Mouse (Mus musculus): Measurements from ENCODE around the gene Itm2c. TPM values are rescaled to one million over a fixed set of nuclear protein-coding genes. Genes with fewer than 3 reads are reported as not detected.

Gene Itm2c
- polyA plus RNA-seq (2012; rRNA removed) = 21.5 and 22.0 TPM in 2 replicates
- 26.3 and 27.2 TPM in 2 replicates for polyA plus RNA-seq (2014; fragmentation: Nextera tagmentation; extraction: Ambion mirVana)

GRCm38 (mm10) chr1:85894231-85894747, at the start of gene Itm2c:
Gene Itm2c (plus strand): TSS chr1:85894281.
- no peaks in the 10 kb centered on the region for H3K9me3 ChIP-seq (ENCODE audit: control insufficient read depth, low read length)
- DNase-seq (ENCODE audit: low read depth in 3 of 3, low spot score in 3 of 3) (peak; percentile 37 to 51 (median 42)), ATAC-seq (ENCODE audit: insufficient read depth) (peak; percentile 66)
- no peaks in the 10 kb centered on the region for H3K36me3 ChIP-seq (replicated peaks; ENCODE audit: control insufficient read depth, insufficient read depth, low read depth)
- H3K4me1 ChIP-seq (replicated peaks; ENCODE audit: control insufficient read depth in 2 of 2, insufficient read depth in 2 of 2, low read length in 1 of 2) = peaks cover 0 to 25% of the 10 kb centered on the region in 2 experiments; a peak in 2 of 4 replicates
- no peak within 1 kb of the TSS for H3K27ac ChIP-seq
- TF ChIP-seq EP300 (IDR thresholded peaks at IDR 0.05; ENCODE audit: low read depth) = no peak
- no peak for TF ChIP-seq CTCF (IDR thresholded peaks at IDR 0.05; ENCODE audit: low read depth)
- H3K27me3 ChIP-seq (ENCODE audit: control insufficient read depth, insufficient read depth, low read length) = no peaks in the 10 kb centered on the region
- WGBS (ENCODE audit: insufficient replicate concordance) = 2% methylated on average over 35 of the region's 35 CpGs
- peak within 1 kb of the TSS; percentile 52 for H3K9ac ChIP-seq (replicated peaks)
- peak within 1 kb of the TSS; percentile 65 to 82 for H3K4me3 ChIP-seq (ENCODE audit: insufficient read depth in 1 of 2, low read depth in 2 of 2, low read length in 2 of 2)
- H3K4me2 ChIP-seq (ENCODE audit: low read depth) = peak within 1 kb of the TSS; percentile 72

- Histone ChIP-seq H3K27ac (no peak overlapping the region), H3K4me1 (replicated peaks; ENCODE audit: control insufficient read depth in 2 of 2, insufficient read depth in 2 of 2, low read length in 1 of 2) (no peaks in the 10 kb centered on the region), H3K36me3 (replicated peaks; ENCODE audit: control insufficient read depth, insufficient read depth, low read depth) (peaks cover 34% of the 10 kb centered on the region), H3K9me3 (ENCODE audit: control insufficient read depth, low read length) (no peaks in the 10 kb centered on the region), H3K4me3 (ENCODE audit: insufficient read depth in 1 of 2, low read depth in 2 of 2, low read length in 2 of 2) (no peak overlapping the region), H3K4me2 (ENCODE audit: low read depth) (no peak overlapping the region), H3K9ac (replicated peaks) (no peak overlapping the region), H3K27me3 (ENCODE audit: control insufficient read depth, insufficient read depth, low read length) (no peaks in the 10 kb centered on the region)
- WGBS (ENCODE audit: insufficient replicate concordance) = 78% methylated on average over 6 of the region's 6 CpGs
- DNase-seq (ENCODE audit: low read depth in 3 of 3, low spot score in 3 of 3) = no peak
- TF ChIP-seq CTCF (IDR thresholded peaks at IDR 0.05; ENCODE audit: low read depth) (no peak), EP300 (IDR thresholded peaks at IDR 0.05; ENCODE audit: low read depth) (no peak)
- no peak for ATAC-seq (ENCODE audit: insufficient read depth)
Observed at GRCm38 (mm10) chr1:85844981-85845380, 49.1 kb upstream of the Itm2c start.

GRCm38 (mm10) chr1:85845476-85845875, 48.6 kb upstream of the Itm2c start:
- Histone ChIP-seq H3K4me3 (ENCODE audit: insufficient read depth in 1 of 2, low read depth in 2 of 2, low read length in 2 of 2) (no peak overlapping the region), H3K4me1 (replicated peaks; ENCODE audit: control insufficient read depth in 2 of 2, insufficient read depth in 2 of 2, low read length in 1 of 2) (no peaks in the 10 kb centered on the region), H3K9ac (replicated peaks) (no peak overlapping the region), H3K9me3 (ENCODE audit: control insufficient read depth, low read length) (no peaks in the 10 kb centered on the region), H3K4me2 (ENCODE audit: low read depth) (no peak overlapping the region), H3K27ac (no peak overlapping the region), H3K27me3 (ENCODE audit: control insufficient read depth, insufficient read depth, low read length) (no peaks in the 10 kb centered on the region), H3K36me3 (replicated peaks; ENCODE audit: control insufficient read depth, insufficient read depth, low read depth) (peaks cover 39% of the 10 kb centered on the region)
- no peak for TF ChIP-seq CTCF (IDR thresholded peaks at IDR 0.05; ENCODE audit: low read depth)
- TF ChIP-seq EP300 (IDR thresholded peaks at IDR 0.05; ENCODE audit: low read depth) = no peak
- ATAC-seq (ENCODE audit: insufficient read depth) (no peak), DNase-seq (ENCODE audit: low read depth in 3 of 3, low spot score in 3 of 3) (no peak)
- 87% methylated on average over 3 of the region's 3 CpGs for WGBS (ENCODE audit: insufficient replicate concordance)

- H3K4me1 ChIP-seq (replicated peaks; ENCODE audit: control insufficient read depth in 2 of 2, insufficient read depth in 2 of 2, low read length in 1 of 2) = no peaks in the 10 kb centered on the region
- no peak overlapping the region for H3K9ac ChIP-seq (replicated peaks)
- DNase-seq (ENCODE audit: low read depth in 3 of 3, low spot score in 3 of 3) = no peak
- H3K36me3 ChIP-seq (replicated peaks; ENCODE audit: control insufficient read depth, insufficient read depth, low read depth) = peaks cover 40% of the 10 kb centered on the region
- no peak for TF ChIP-seq EP300 (IDR thresholded peaks at IDR 0.05; ENCODE audit: low read depth)
- no peak for TF ChIP-seq CTCF (IDR thresholded peaks at IDR 0.05; ENCODE audit: low read depth)
- 80% methylated on average over 14 of the region's 14 CpGs for WGBS (ENCODE audit: insufficient replicate concordance)
- ATAC-seq (ENCODE audit: insufficient read depth) = no peak
- H3K4me3 ChIP-seq (ENCODE audit: insufficient read depth in 1 of 2, low read depth in 2 of 2, low read length in 2 of 2) = no peak overlapping the region
- H3K9me3 ChIP-seq (ENCODE audit: control insufficient read depth, low read length) = no peaks in the 10 kb centered on the region
- H3K4me2 ChIP-seq (ENCODE audit: low read depth) = no peak overlapping the region
- no peaks in the 10 kb centered on the region for H3K27me3 ChIP-seq (ENCODE audit: control insufficient read depth, insufficient read depth, low read length)
- H3K27ac ChIP-seq = no peak overlapping the region
Observed at GRCm38 (mm10) chr1:85849016-85849415, 45.1 kb upstream of the Itm2c start.

DNA sequence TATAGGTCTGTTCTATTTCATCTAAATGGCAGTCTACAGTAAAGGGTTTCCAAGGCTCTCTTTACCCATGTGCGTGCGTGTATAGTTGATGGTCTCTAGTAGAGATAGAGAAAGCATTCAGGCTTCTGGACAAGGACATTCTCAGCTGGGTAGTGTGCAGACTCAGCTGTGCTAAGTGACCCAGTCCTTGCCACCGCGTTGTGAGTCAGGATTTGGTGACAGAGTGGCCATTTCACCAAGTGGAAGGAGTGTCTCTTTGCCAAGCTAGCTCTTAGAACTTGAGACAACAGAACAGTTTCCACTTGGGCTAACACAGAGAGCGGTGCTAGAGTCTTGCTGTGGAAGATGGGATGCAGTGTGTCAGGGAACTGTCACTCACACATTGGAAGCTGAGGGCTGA, 43.2 kb upstream of the Itm2c start:
- no peak overlapping the region for H3K27ac ChIP-seq
- no peak overlapping the region for H3K4me2 ChIP-seq (ENCODE audit: low read depth)
- H3K4me1 ChIP-seq (replicated peaks; ENCODE audit: control insufficient read depth in 2 of 2, insufficient read depth in 2 of 2, low read length in 1 of 2) = no peaks in the 10 kb centered on the region
- no peak overlapping the region for H3K9ac ChIP-seq (replicated peaks)
- H3K4me3 ChIP-seq (ENCODE audit: insufficient read depth in 1 of 2, low read depth in 2 of 2, low read length in 2 of 2) = no peak overlapping the region
- H3K36me3 ChIP-seq (replicated peaks; ENCODE audit: control insufficient read depth, insufficient read depth, low read depth) = peaks cover 36% of the 10 kb centered on the region
- WGBS (ENCODE audit: insufficient replicate concordance) = 86% methylated on average over 5 of the region's 5 CpGs
- H3K9me3 ChIP-seq (ENCODE audit: control insufficient read depth, low read length) = no peaks in the 10 kb centered on the region
- no peak for ATAC-seq (ENCODE audit: insufficient read depth)
- H3K27me3 ChIP-seq (ENCODE audit: control insufficient read depth, insufficient read depth, low read length) = no peaks in the 10 kb centered on the region
- no peak for DNase-seq (ENCODE audit: low read depth in 3 of 3, low spot score in 3 of 3)
- TF ChIP-seq EP300 (IDR thresholded peaks at IDR 0.05; ENCODE audit: low read depth) (no peak), CTCF (IDR thresholded peaks at IDR 0.05; ENCODE audit: low read depth) (no peak)

Measured in liver, embryonic 14.5 days (tissue).